Mouse (Mus musculus) stomach, postnatal 0 days (tissue): ENCODE results near the gene Ppp3ca.

Experiments used
- CTCF ChIP-seq: IDR thresholded peaks from 2 replicates; pipeline ENCODE4 v1.5.1; 2016; ENCODE audit warnings: antibody characterized with exemption, low read depth, mild to moderate bottlenecking, moderate library complexity
- EP300 ChIP-seq: optimal IDR thresholded peaks from 2 replicates; pipeline ENCODE3; 2016; ENCODE audit warnings: antibody characterized with exemption

- no peak for TF ChIP-seq CTCF
- no peak for TF ChIP-seq EP300
Measured at GRCm38 (mm10) chr3:136849035-136849434, 179.1 kb downstream of the Ppp3ca start.
